Comparison of ENCODE assay signal across 9 mouse cellular contexts in the genomic region with DNA sequence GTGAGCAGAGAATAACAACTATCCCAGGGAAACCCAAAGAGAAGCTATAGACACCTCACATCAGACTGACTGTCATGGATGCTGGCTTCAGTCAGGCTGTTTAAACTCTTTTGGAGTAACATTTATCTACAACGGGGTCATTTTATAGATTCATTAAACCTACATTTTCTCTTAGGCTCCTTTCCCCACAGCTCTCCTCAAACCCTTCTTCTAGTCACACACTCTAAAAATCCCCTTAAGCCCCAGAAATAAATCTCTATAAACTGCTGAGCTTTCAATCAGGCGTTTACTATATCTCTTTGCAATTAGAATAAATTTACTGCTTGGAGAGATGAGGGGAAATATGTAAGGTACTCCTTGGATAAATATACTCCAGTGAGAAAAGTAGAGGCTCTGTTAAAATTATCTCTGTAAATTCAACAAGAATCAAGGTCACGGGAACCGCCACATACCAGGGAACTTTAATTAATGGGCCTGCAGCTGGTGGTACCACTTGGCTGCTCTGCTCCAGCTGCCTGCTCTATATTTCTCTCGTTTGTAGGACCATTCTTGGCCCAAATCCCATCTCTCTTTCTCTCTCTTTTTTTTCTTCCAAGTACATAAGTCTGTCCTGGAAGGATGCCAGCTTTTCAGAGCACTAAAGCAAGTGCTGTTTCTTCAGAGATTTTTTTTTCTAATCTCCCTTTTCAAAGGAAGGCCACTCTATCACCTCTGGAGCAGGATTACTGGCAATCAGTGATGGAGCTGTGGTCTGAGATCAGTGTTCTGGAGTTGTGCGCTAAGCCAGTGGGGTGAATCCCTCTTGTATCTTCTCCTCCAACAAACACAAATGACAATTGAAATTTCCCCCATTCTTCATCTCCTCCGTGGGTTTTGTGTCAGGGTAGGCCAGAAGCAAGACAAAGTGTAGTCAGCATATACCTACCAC. TPM values are rescaled to one million over a fixed set of nuclear protein-coding genes. Genes with fewer than 3 reads are reported as not detected.
A peak's percentile ranks its signal among the peaks of the same experiment; 100 is the strongest.
DNase-seq lines count a peak whose midpoint lies in the region; ATAC-seq and TF ChIP-seq lines count a peak whose summit lies in the region.
"Had no signal": no experiment of that assay in that cellular context is flagged by ENCODE, and none has a peak within 500 bp of the region (broad histone marks: within the 10 kb centered on the region; RNA-seq: fewer than 3 reads in every experiment).

No protein-coding gene starts in this region.

- TF ChIP-seq POLR2A in brain, embryonic 14.5 days (IDR thresholded peaks at IDR 0.05; ENCODE audit: borderline replicate concordance, extremely low read depth, insufficient read depth, insufficient read length, poor library complexity, severe bottlenecking), result no peak

- H3K4me3 ChIP-seq in kidney, embryonic 16.5 days (ENCODE audit: low read length), result no peak overlapping the region
- no peak overlapping the region for H3K4me3 ChIP-seq in midbrain, embryonic 15.5 days
- no peak overlapping the region for H3K4me3 ChIP-seq in gastrocnemius, adult 2 months

- peak overlapping the region; percentile 89 for H3K27ac ChIP-seq in kidney, embryonic 16.5 days (ENCODE audit: low read length)
- H3K27ac ChIP-seq in midbrain, embryonic 15.5 days, result peak overlapping the region; percentile 42; the same call in 1 of the 2 replicates
- no peak overlapping the region for H3K27ac ChIP-seq in gastrocnemius, adult 2 months

- 21% methylated on average over 7 of the region's 7 CpGs for WGBS in kidney, embryonic 16.5 days
- 32% methylated on average over 7 of the region's 7 CpGs for WGBS in midbrain, embryonic 15.5 days

- H3K27me3 ChIP-seq in kidney, embryonic 16.5 days (ENCODE audit: insufficient read depth, low read length), result no peaks in the 10 kb centered on the region
- H3K27me3 ChIP-seq in midbrain, embryonic 15.5 days (replicated peaks), result no peaks in the 10 kb centered on the region

- H3K4me2 ChIP-seq in kidney, embryonic 16.5 days (replicated peaks; ENCODE audit: low read depth, low read length), result no peak overlapping the region
- no peak overlapping the region for H3K4me2 ChIP-seq in midbrain, embryonic 15.5 days

- no peaks in the 10 kb centered on the region for H3K9me3 ChIP-seq in kidney, embryonic 16.5 days (ENCODE audit: low read length)
- no peaks in the 10 kb centered on the region for H3K9me3 ChIP-seq in midbrain, embryonic 15.5 days

- H3K9ac ChIP-seq in kidney, embryonic 16.5 days (replicated peaks; ENCODE audit: low read length), result no peak overlapping the region
- H3K9ac ChIP-seq in midbrain, embryonic 15.5 days, result no peak overlapping the region

- TF ChIP-seq CTCF in brain, embryonic 14.5 days (IDR thresholded peaks at IDR 0.05; ENCODE audit: borderline replicate concordance, extremely low read depth, insufficient read depth, insufficient read length), result no peak
- TF ChIP-seq CTCF in gastrocnemius, adult 2 months (IDR thresholded peaks at IDR 0.05), result no peak

- no peaks in the 10 kb centered on the region for H3K36me3 ChIP-seq in kidney, embryonic 16.5 days (ENCODE audit: insufficient read depth, low read length)
- no peaks in the 10 kb centered on the region for H3K36me3 ChIP-seq in midbrain, embryonic 15.5 days (replicated peaks)

- DNase-seq in kidney, adult 18-20 months, result no peak
- DNase-seq in MN1 (ENCODE audit: low spot score), result peak; percentile 10
- DNase-seq in brain, embryonic 14.5 days (ENCODE audit: low read depth), result peak; percentile 96
- no peak for DNase-seq in spleen, adult 18-20 months
- DNase-seq in gastrocnemius, adult 2 months, result no peak
- DNase-seq: cerebellum, postnatal 36 days; liver had no signal

- peak; percentile 62; the same call in 1 of the 2 replicates for ATAC-seq in kidney, embryonic 16.5 days (ENCODE audit: low FRiP score, low TSS enrichment)
- ATAC-seq in midbrain, embryonic 15.5 days (replicated peaks), result peak; percentile 77

- peaks cover 28% of the 10 kb centered on the region for H3K4me1 ChIP-seq in kidney, embryonic 16.5 days (ENCODE audit: insufficient read depth, low read length)
- peaks cover 17% of the 10 kb centered on the region for H3K4me1 ChIP-seq in midbrain, embryonic 15.5 days

- intact Hi-C loops in gastrocnemius, adult 2 months (cut with DNase I), result no loop called here

RNA-seq across cellular contexts. Expression of gene Gm11060, which starts 2.0 kb away (rescaled TPM):
- not detected in 2 replicates for polyA plus RNA-seq in kidney, embryonic 16.5 days (2015; fragmentation: Nextera tagmentation; extraction: Ambion mirVana)
- not detected in 2 replicates for polyA plus RNA-seq in brain, embryonic 14.5 days (2012; rRNA removed)
- not detected in 2 replicates for polyA plus RNA-seq in midbrain, embryonic 15.5 days (2015; fragmentation: Nextera tagmentation; extraction: Ambion mirVana)
- total RNA-seq in gastrocnemius, adult 2 months (2021), result not detected

RNA-seq across cellular contexts. Expression of gene Wt1, which starts 36.5 kb away (rescaled TPM):
- 124 and 142 TPM in 2 replicates for polyA plus RNA-seq in kidney, embryonic 16.5 days (2015; fragmentation: Nextera tagmentation; extraction: Ambion mirVana)
- 0.03 and 0.68 TPM in 2 replicates for polyA plus RNA-seq in brain, embryonic 14.5 days (2012; rRNA removed)
- polyA plus RNA-seq in midbrain, embryonic 15.5 days (2015; fragmentation: Nextera tagmentation; extraction: Ambion mirVana), result 0.09 and 0.13 TPM in 2 replicates
- total RNA-seq in gastrocnemius, adult 2 months (2021), result not detected

Comparison
In these comparisons a context has a peak if more than half of its experiments do, and no peak if none do; other contexts are left out.
1. DNase-seq: peak in MN1 (single experiment) and brain, embryonic 14.5 days (single experiment); none in kidney, adult 18-20 months (single experiment), spleen, adult 18-20 months (0 of 2) and gastrocnemius, adult 2 months (single experiment).
2. RNA of gene Wt1, which starts 36.5 kb away (polyA plus RNA-seq): 124 to 142 TPM in kidney, embryonic 16.5 days; 0.03 to 0.68 TPM in brain, embryonic 14.5 days and 0.09 to 0.13 TPM in midbrain, embryonic 15.5 days; every median in the first group is over 10 times any median in the second.